Mouse (Mus musculus) bone marrow macrophage, adult 2 months (primary cell): ENCODE measurements around the gene Glmn.

Experiments
- CTCF ChIP-seq: IDR thresholded peaks from 2 replicates; pipeline ENCODE4 v1.5.1; 2012; ENCODE audit warnings: low read depth, mild to moderate bottlenecking, low read length, moderate library complexity
- POLR2A ChIP-seq: IDR thresholded peaks from 2 replicates; pipeline ENCODE4 v1.6.1; 2012; ENCODE audit warnings: mild to moderate bottlenecking, low read depth, low read length, borderline replicate concordance

DNA sequence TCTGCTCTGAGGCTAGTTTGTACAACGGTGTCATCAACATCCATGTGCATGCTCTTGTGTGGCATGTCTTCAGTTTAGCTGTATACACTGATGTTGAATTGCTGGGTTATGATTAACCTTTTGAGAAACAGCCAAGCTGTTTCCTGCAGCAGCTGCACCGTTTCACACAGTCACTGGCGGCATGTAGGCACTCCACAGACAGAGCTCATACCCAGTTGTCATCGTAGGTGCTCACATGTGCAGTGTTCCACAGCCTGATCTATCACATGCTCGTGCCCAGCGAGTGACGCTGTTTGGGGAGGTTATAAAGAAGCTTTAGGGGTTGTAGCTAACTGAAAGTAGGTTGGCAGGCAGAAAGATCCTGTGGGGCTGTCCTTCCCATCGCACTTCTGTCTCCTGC lies 40.7 kb upstream of the Glmn start:
- TF ChIP-seq POLR2A (no peak), CTCF (no peak)
